Mouse (Mus musculus): ENCODE data around the gene Igfn1. TPM values are rescaled to one million over a fixed set of nuclear protein-coding genes. Genes with fewer than 3 reads are reported as not detected.
A peak's percentile ranks its signal among the peaks of the same experiment; 100 is the strongest.

Gene Igfn1
- total RNA-seq, 2 experiments from 2014 or later = 0.05 TPM; not detected in 1

GRCm38 (mm10) chr1:136013513-136013912, 7.4 kb upstream of the Igfn1 start:
- intact Hi-C loops (cut with DNase I) = no loop called here
- no peak for DNase-seq

- DNase-seq = no peak
- intact Hi-C loops (cut with DNase I) = no loop called here
Measured at GRCm38 (mm10) chr1:136010247-136010646, 4.1 kb upstream of the Igfn1 start.

GRCm38 (mm10) chr1:136008159-136008533, 2.0 kb upstream of the Igfn1 start:
- intact Hi-C loops (cut with DNase I) = no loop called here
- no peak for DNase-seq

- intact Hi-C loops (cut with DNase I) = no loop called here
- DNase-seq = peak; percentile 63 to 66
Measured at GRCm38 (mm10) chr1:136007211-136008158, 1.3 kb upstream of the Igfn1 start, which contains the start of gene Tmem9. Gene Tmem9 (plus strand): TSS chr1:136008150.

- intact Hi-C loops (cut with DNase I) = no loop called here
- DNase-seq = no peak
Measured at GRCm38 (mm10) chr1:136001438-136001837, 4.7 kb downstream of the Igfn1 start.

DNA sequence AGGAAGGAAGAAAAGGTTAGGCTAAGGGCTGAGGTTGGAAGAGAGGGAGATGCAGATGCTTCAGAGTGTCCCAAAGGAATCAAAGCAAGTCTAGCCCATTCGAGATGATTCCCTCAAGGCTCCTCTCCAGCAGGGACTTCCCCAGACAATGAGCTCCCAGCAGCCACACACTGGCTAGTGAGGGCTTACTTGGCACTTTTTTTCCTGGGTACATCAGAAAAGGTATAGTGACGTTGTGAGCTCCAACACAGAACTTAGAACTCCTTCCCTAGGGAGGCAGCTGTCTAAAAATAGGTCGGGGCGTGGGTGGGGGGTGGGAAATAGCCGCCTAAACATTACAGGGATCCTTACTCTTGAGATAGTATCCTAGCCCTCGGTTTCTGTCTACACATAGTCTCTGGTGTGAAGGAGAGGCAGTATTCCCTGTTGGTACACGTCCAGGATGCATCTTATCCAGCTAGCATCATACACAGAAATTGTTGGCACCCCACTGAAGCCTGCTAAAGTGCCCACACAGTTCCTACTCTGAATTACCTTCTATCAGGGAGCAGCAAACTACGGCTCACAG, 6.3 kb downstream of the Igfn1 start:
- DNase-seq = no peak
- intact Hi-C loops (cut with DNase I) = no loop called here

DNA sequence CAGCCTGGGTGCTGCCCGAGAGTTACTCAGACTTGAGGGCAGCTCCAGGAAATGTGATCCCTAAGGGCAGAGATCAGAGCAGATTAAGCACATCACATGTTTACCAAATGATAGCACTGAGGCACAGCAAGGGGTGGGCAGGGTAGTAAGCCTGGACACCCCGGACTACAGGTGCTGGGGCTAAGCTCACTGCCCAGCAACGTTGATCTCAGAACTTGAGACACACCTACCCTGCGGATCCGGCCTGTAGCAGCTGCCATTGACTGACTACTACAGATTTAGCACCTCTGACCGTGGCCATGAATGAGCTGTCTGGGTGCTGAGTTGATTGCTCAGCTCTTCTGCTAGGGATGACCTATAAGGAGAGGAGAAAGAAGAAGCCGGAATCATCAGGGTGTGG, 8.6 kb downstream of the Igfn1 start:
- no peak for DNase-seq
- intact Hi-C loops (cut with DNase I) = no loop called here

- intact Hi-C loops (cut with DNase I) = no loop called here
- no peak for DNase-seq
Measured at GRCm38 (mm10) chr1:135993470-135993869, 12.7 kb downstream of the Igfn1 start.

GRCm38 (mm10) chr1:135989876-135990275, 16.3 kb downstream of the Igfn1 start:
- intact Hi-C loops (cut with DNase I) = no loop called here
- DNase-seq = no peak

GRCm38 (mm10) chr1:135984105-135984504, 22.0 kb downstream of the Igfn1 start:
- intact Hi-C loops (cut with DNase I) = no loop called here
- DNase-seq = no peak

- no peak for DNase-seq
- intact Hi-C loops (cut with DNase I) = no loop called here
Measured at GRCm38 (mm10) chr1:135972576-135972975, 33.6 kb downstream of the Igfn1 start.

DNA sequence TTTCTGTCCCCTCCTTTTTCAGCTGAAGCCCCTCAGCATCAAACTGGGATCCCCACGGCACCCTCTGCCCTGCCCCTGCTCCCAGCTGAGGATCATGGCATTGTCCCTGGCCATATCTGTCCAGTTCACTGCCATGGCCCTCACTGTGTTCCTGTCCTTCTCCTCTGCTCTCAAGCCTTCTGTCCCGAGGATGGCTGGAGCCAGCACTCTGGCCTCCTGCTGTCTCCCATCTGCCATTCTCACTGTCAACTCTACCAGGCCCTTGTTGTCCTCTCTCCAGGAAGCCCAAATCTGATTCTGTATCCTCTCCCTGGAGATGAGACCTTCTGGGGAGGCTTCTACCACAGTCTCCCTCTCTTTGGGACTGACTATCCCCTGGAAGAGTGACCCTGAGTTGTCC, 35.7 kb downstream of the Igfn1 start:
- no peak for DNase-seq
- intact Hi-C loops (cut with DNase I) = no loop called here

- intact Hi-C loops (cut with DNase I) = no loop called here
- no peak for DNase-seq
Measured at GRCm38 (mm10) chr1:135967739-135968138, 38.4 kb downstream of the Igfn1 start.

DNA sequence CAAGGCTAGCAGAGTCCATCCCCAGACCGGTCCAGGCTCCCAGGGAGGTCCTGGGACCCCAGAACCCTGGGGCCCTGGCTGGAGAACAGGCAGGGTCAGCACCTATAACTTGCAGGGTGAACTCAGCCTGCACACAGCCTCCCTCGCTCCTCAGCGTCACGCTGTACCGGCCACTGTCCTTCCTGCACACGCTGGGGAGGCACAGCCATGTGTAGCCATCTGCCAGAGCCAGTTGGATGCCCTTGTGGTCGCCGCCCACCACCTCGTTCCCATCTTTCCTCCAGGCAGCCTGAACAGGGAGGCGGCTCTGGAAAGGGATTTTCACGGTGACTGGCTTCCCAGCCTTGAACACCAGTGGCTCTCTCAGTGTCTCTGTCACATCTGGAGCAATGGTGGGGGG, 41.6 kb downstream of the Igfn1 start:
- DNase-seq = no peak
- intact Hi-C loops (cut with DNase I) = no loop called here

GRCm38 (mm10) chr1:135963177-135963576, 43.0 kb downstream of the Igfn1 start:
- no peak for DNase-seq
- intact Hi-C loops (cut with DNase I) = no loop called here

DNA sequence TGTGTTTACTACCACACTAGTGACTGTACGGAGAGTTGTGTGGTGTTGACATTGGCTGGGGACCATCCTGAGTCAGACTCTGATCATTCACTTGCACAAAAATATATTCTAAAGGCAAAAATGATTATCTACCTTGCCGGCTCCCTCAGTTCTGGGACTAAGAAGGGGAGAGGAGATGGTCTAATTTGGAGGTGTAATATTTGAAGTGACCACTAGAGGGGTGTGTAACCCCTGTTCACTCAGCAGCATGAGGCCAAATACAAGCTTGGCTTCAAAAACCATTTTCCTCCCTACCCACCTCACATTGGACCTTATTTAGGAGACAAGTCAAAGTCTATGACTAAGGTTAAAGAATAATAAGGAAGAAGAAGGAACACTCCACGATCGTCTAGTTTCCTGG, 47.7 kb downstream of the Igfn1 start:
- intact Hi-C loops (cut with DNase I) = no loop called here
- DNase-seq = peak in 1 of 2 experiments; percentile 12

- no peak for DNase-seq
- intact Hi-C loops (cut with DNase I) = no loop called here
Measured at GRCm38 (mm10) chr1:135948871-135949270, 57.3 kb downstream of the Igfn1 start.

- intact Hi-C loops (cut with DNase I) = no loop called here
- DNase-seq = no peak
Measured at GRCm38 (mm10) chr1:135946247-135946646, 59.9 kb downstream of the Igfn1 start.

- intact Hi-C loops (cut with DNase I) = no loop called here
- DNase-seq = peak; percentile 45 to 65
Measured at GRCm38 (mm10) chr1:135945711-135946110, 60.4 kb downstream of the Igfn1 start.

DNA sequence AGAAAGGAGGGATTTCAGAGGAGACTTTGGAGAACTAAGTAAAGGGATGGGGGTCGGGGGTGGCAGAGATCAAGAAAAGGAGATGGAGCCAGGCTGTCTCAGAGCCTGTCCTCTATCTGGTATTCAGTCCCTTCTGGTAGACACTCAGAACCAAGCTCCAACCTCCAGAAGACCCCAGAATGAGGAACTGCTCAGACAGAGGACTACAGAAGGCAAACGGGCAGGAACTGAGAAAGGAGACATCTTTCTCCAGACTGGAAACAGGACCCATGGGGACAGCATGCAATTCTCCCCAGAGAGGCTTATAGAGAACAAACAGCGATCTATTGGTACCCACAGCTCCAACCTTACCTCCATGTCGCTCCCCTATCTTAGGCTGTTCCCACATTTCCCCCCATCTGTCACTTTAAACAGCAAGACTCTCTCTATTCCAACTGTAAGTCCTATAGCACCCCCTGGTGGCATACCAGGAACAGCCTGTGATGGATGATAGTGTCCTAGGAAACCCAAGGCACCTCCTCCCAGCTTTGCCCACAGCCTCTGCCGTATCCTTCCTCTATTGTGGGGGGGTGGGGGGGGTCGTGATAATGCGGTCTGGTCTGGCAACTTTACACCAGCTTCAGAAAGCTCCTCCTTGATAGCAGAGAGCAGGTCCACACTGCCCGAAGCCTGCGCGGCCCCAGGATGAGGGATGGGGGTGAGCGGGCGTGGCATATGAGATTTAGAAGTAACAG, 61.4 kb downstream of the Igfn1 start:
- intact Hi-C loops (cut with DNase I) = loop anchor here (1.0 kb wide), 1 partner anchor 79 kb away; no protein-coding TSS in a partner anchor
- peak; percentile 76 to 90 for DNase-seq

DNA sequence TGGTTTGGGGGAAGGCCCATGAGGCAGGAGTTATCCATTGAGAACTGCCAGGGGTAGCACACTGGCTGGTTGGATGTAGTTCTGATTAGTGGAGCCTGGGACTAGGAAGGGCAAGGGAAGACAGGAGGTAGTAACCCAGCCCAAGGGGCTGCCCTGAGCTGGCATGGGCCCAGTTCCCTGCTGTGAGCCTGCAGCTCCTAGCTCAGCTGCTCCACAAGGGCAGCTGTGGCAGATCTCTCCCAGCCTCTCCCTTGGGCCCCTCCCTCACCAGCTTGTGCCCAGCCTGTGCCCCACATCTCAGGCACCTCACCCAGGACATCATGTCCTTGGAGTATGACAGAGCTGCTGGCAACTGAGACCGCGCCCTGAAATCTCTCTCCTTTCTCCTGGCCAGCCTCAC, 62.4 kb downstream of the Igfn1 start:
- intact Hi-C loops (cut with DNase I) = loop anchor here (1.0 kb wide), 1 partner anchor 78 kb away; no protein-coding TSS in a partner anchor
- no peak for DNase-seq
